Mouse (Mus musculus): ENCODE measurements around the gene Ranbp9. TPM values are rescaled to one million over a fixed set of nuclear protein-coding genes. Genes with fewer than 3 reads are reported as not detected.

Gene Ranbp9
- polyA plus RNA-seq, 1 experiment, result 17.6 TPM

DNA sequence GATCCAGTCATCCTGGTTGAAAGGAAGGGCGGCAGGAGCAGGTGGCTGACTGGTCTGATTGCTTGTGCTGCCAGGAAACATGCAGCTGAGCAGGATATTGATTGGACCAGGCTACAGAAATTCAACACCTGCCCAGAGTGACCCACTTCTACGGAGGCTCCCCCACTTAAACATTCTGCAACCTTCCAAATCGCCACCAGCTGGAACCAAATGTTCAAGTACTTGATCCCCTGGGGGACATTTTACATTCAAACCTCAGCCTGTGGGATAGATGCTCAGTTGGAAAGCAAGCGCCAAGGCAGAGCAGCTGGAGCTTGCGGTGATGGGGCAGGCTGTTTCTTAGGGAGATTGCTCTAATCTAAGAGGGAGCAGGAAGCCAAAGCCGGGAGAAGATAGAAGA, 35.8 kb upstream of the Ranbp9 start:
- Histone ChIP-seq H3K4me3 (ENCODE audit: insufficient read depth, poor library complexity, severe bottlenecking) (no peak overlapping the region), H3K36me3 (ENCODE audit: control insufficient read depth, insufficient read depth) (no peaks in the 10 kb centered on the region), H3ac (ENCODE audit: control insufficient read depth, insufficient read length, low read depth) (no peak overlapping the region), H3K27me3 (ENCODE audit: control insufficient read depth, insufficient read depth, insufficient read length) (no peaks in the 10 kb centered on the region), H3K79me3 (ENCODE audit: low read depth) (no peaks in the 10 kb centered on the region), H3K79me2 (ENCODE audit: control insufficient read depth, insufficient read depth) (no peaks in the 10 kb centered on the region)
- TF ChIP-seq MYOD1 (IDR thresholded peaks at IDR 0.05; ENCODE audit: control insufficient read depth, insufficient read length, low read depth) (no peak), FOSL1 (IDR thresholded peaks at IDR 0.05; ENCODE audit: insufficient read depth, low read length, poor library complexity, severe bottlenecking) (no peak), USF1 (IDR thresholded peaks at IDR 0.05; ENCODE audit: low read depth) (no peak), MYOG (IDR thresholded peaks at IDR 0.05; ENCODE audit: control insufficient read depth, extremely low read depth, insufficient read length) (no peak), CTCF (IDR thresholded peaks at IDR 0.05; ENCODE audit: control insufficient read depth, insufficient read depth, insufficient read length) (no peak), CEBPB (IDR thresholded peaks at IDR 0.05; ENCODE audit: low read depth) (no peak), MAX (IDR thresholded peaks at IDR 0.05) (no peak)

DNA sequence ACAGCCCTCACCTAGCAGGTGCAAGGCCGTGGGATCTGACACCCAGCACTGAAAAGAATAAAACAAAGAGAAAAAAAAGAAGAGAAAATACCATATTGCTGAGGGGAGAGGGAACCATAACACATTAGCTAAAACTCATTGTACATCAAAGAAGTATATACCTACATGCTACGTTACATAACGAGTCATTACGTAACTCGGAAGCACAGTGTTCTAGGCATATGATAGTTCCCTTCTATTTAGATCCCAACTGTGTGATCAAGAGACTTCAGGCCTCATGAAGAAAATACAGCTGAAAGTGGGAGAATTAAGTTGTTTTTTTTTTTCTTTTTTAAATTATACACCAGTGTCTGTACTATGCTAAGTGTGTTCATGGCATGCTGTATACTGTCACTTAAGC, 35.0 kb upstream of the Ranbp9 start:
- Histone ChIP-seq H3K36me3 (ENCODE audit: control insufficient read depth, insufficient read depth) (no peaks in the 10 kb centered on the region), H3ac (ENCODE audit: control insufficient read depth, insufficient read length, low read depth) (no peak overlapping the region), H3K27me3 (ENCODE audit: control insufficient read depth, insufficient read depth, insufficient read length) (no peaks in the 10 kb centered on the region), H3K79me2 (ENCODE audit: control insufficient read depth, insufficient read depth) (no peaks in the 10 kb centered on the region), H3K79me3 (ENCODE audit: low read depth) (no peaks in the 10 kb centered on the region), H3K4me3 (ENCODE audit: insufficient read depth, poor library complexity, severe bottlenecking) (no peak overlapping the region)
- TF ChIP-seq USF1 (IDR thresholded peaks at IDR 0.05; ENCODE audit: low read depth) (no peak), MAX (IDR thresholded peaks at IDR 0.05) (no peak), CEBPB (IDR thresholded peaks at IDR 0.05; ENCODE audit: low read depth) (no peak)

DNA sequence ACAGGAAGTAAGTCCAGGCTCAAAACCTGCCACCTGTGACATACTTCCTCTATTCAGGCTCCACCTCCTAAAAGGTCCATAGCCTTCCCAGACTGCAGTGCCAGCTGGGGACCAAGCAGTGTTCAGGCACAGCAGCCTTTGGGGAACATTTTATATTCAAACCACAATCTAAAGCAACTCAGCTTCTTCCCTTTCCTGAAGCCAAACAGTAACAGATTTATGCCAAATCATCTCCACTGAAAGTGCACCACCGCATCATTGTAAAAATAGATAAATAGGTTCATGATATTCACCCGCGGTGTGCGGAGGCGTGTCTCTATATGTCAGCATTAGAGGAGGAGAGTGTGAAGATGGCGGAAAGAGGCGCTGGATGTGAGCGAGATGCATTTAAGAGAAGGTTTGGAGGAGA, 33.9 kb upstream of the Ranbp9 start:
- Histone ChIP-seq H3K4me3 (ENCODE audit: insufficient read depth, poor library complexity, severe bottlenecking) (no peak overlapping the region), H3K27me3 (ENCODE audit: control insufficient read depth, insufficient read depth, insufficient read length) (no peaks in the 10 kb centered on the region), H3ac (ENCODE audit: control insufficient read depth, insufficient read length, low read depth) (no peak overlapping the region), H3K79me3 (ENCODE audit: low read depth) (no peaks in the 10 kb centered on the region), H3K36me3 (ENCODE audit: control insufficient read depth, insufficient read depth) (no peaks in the 10 kb centered on the region), H3K79me2 (ENCODE audit: control insufficient read depth, insufficient read depth) (no peaks in the 10 kb centered on the region)
- TF ChIP-seq MYOG (IDR thresholded peaks at IDR 0.05; ENCODE audit: control insufficient read depth, extremely low read depth, insufficient read length) (no peak), USF1 (IDR thresholded peaks at IDR 0.05; ENCODE audit: low read depth) (no peak), MYOD1 (IDR thresholded peaks at IDR 0.05; ENCODE audit: control insufficient read depth, insufficient read length, low read depth) (no peak), CTCF (IDR thresholded peaks at IDR 0.05; ENCODE audit: control insufficient read depth, insufficient read depth, insufficient read length) (no peak), CEBPB (IDR thresholded peaks at IDR 0.05; ENCODE audit: low read depth) (no peak), MAX (IDR thresholded peaks at IDR 0.05) (no peak), FOSL1 (IDR thresholded peaks at IDR 0.05; ENCODE audit: insufficient read depth, low read length, poor library complexity, severe bottlenecking) (no peak)

DNA sequence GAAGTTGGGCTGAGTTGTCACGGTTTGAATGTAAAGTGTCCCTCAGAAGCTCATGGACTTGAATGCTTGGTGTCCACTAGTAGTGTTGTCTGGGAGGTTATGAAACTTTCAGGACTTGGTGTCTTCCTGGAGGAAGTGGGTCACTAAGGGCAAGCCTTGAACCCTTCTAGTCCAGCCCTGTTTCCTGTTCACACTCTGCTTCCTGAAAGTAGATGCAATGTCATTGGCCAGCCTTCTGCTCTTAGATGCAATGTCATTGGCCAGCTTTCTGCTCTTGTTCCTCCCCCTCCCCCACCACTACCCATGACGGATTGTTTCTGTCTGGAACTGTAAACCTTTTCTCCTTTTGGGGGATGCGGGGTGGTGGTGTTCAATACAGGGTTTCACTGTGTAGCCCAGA, 31.7 kb upstream of the Ranbp9 start:
- H3K4me3 ChIP-seq (ENCODE audit: insufficient read depth, poor library complexity, severe bottlenecking), result no peak overlapping the region
- no peak overlapping the region for H3ac ChIP-seq (ENCODE audit: control insufficient read depth, insufficient read length, low read depth)
- TF ChIP-seq MYOD1 (IDR thresholded peaks at IDR 0.05; ENCODE audit: control insufficient read depth, insufficient read length, low read depth) (no peak), USF1 (IDR thresholded peaks at IDR 0.05; ENCODE audit: low read depth) (no peak), CEBPB (IDR thresholded peaks at IDR 0.05; ENCODE audit: low read depth) (no peak), CTCF (IDR thresholded peaks at IDR 0.05; ENCODE audit: control insufficient read depth, insufficient read depth, insufficient read length) (no peak), MAX (IDR thresholded peaks at IDR 0.05) (no peak), FOSL1 (IDR thresholded peaks at IDR 0.05; ENCODE audit: insufficient read depth, low read length, poor library complexity, severe bottlenecking) (no peak), MYOG (IDR thresholded peaks at IDR 0.05; ENCODE audit: control insufficient read depth, extremely low read depth, insufficient read length) (no peak)
- H3K79me3 ChIP-seq (ENCODE audit: low read depth), result no peaks in the 10 kb centered on the region
- no peaks in the 10 kb centered on the region for H3K36me3 ChIP-seq (ENCODE audit: control insufficient read depth, insufficient read depth)
- no peaks in the 10 kb centered on the region for H3K79me2 ChIP-seq (ENCODE audit: control insufficient read depth, insufficient read depth)
- H3K27me3 ChIP-seq (ENCODE audit: control insufficient read depth, insufficient read depth, insufficient read length), result no peaks in the 10 kb centered on the region

DNA sequence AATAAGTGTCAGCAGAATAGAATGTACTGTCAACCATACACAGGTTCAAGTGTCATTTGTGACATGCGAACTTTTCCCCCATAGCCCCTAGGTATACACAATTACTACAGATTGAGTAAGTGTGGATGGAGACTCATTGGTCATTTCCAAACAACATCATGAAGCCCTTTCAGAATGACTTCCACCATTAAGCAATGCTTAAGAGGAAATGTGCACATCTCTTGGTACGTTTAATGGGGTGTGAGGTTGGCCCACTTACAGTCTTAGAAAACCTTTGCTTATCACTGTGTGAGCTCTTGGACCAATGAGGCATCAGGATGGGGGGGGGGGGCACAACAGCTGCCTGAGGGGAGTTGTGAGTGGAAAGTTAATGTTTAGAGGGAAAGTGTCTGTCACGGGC, 24.7 kb upstream of the Ranbp9 start:
- no peak overlapping the region for H3K4me3 ChIP-seq (ENCODE audit: insufficient read depth, poor library complexity, severe bottlenecking)
- H3K79me3 ChIP-seq (ENCODE audit: low read depth), result peaks cover 2% of the 10 kb centered on the region
- no peaks in the 10 kb centered on the region for H3K27me3 ChIP-seq (ENCODE audit: control insufficient read depth, insufficient read depth, insufficient read length)
- TF ChIP-seq MYOG (IDR thresholded peaks at IDR 0.05; ENCODE audit: control insufficient read depth, extremely low read depth, insufficient read length) (no peak), MAX (IDR thresholded peaks at IDR 0.05) (no peak)
- no peak overlapping the region for H3ac ChIP-seq (ENCODE audit: control insufficient read depth, insufficient read length, low read depth)
- H3K36me3 ChIP-seq (ENCODE audit: control insufficient read depth, insufficient read depth), result no peaks in the 10 kb centered on the region
- no peaks in the 10 kb centered on the region for H3K79me2 ChIP-seq (ENCODE audit: control insufficient read depth, insufficient read depth)

DNA sequence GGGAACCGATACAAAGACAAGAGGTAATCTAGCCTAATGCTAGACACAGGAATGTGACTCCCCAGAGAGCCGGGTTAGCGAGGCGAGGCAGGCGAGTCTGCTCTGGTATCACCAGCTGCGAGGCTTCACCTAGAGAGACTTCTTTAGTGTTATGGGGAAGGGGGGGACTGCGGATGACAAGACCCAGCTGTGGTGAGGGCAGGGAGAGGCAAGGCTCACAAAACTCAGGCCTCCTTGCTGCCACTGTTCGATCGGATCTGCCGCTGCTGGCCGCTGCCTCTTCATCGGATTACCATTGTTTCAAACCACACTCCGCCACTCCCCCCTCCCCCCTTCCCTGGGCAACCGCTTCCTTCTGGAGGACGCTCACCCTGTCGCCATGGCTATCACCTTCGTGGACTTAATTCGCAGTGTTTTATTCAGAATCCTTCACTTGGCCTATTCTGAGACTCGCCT, 22.3 kb upstream of the Ranbp9 start:
- Histone ChIP-seq H3ac (ENCODE audit: control insufficient read depth, insufficient read length, low read depth) (no peak overlapping the region), H3K79me3 (ENCODE audit: low read depth) (peaks cover 2% of the 10 kb centered on the region), H3K36me3 (ENCODE audit: control insufficient read depth, insufficient read depth) (no peaks in the 10 kb centered on the region), H3K27me3 (ENCODE audit: control insufficient read depth, insufficient read depth, insufficient read length) (no peaks in the 10 kb centered on the region), H3K79me2 (ENCODE audit: control insufficient read depth, insufficient read depth) (no peaks in the 10 kb centered on the region), H3K4me3 (ENCODE audit: insufficient read depth, poor library complexity, severe bottlenecking) (no peak overlapping the region)
- no peak for TF ChIP-seq MAX (IDR thresholded peaks at IDR 0.05)
- no peak for TF ChIP-seq FOSL1 (IDR thresholded peaks at IDR 0.05; ENCODE audit: insufficient read depth, low read length, poor library complexity, severe bottlenecking)
- TF ChIP-seq USF1 (IDR thresholded peaks at IDR 0.05; ENCODE audit: low read depth), result no peak
- TF ChIP-seq MYOG (IDR thresholded peaks at IDR 0.05; ENCODE audit: control insufficient read depth, extremely low read depth, insufficient read length), result no peak
- TF ChIP-seq CTCF (IDR thresholded peaks at IDR 0.05; ENCODE audit: control insufficient read depth, insufficient read depth, insufficient read length), result no peak
- TF ChIP-seq MYOD1 (IDR thresholded peaks at IDR 0.05; ENCODE audit: control insufficient read depth, insufficient read length, low read depth), result no peak
- no peak for TF ChIP-seq CEBPB (IDR thresholded peaks at IDR 0.05; ENCODE audit: low read depth)

Data from C2C12 (cell line).